Mouse (Mus musculus) heart, adult 18-20 months (tissue): ENCODE results near the gene Mbl2. TPM values are rescaled to one million over a fixed set of nuclear protein-coding genes. Genes with fewer than 3 reads are reported as not detected.

Experiments
- microRNA-seq, 2 experiments: library from miRNA; unstranded; fragments of <30 nt; microRNA quantifications; one replicate each; pipeline ENCODE4 v1.2.0; 2022
- total RNA-seq, 2 experiments: library from RNA; stranded (reverse); gene quantifications; 2 replicates each; pipeline ENCODE4 v1.2.3; 2021

Gene Mbl2
- total RNA-seq, 2 experiments from 2014 or later = not detected

Small RNA genes lying within 50 kb of the gene (microRNA-seq; reads per million reads assigned to microRNA genes)
- gene Gm24108 = 0 reads per million in 2 experiments

Other genes starting within 250 kb of the Mbl2 start
- gene Trpd52l3, start 229.2 kb upstream of the Mbl2 start, total RNA-seq = not detected
- gene Uhrf2, start 202.4 kb upstream of the Mbl2 start, total RNA-seq = 10 to 100 TPM; 18.8 to 24.0 TPM
- under 1 TPM; 0.17 to 0.28 TPM for gene Gldc, start 57.5 kb upstream of the Mbl2 start, total RNA-seq